Mouse (Mus musculus) thymus, adult 2 months (tissue): ENCODE data around the gene Ctf1. TPM values are rescaled to one million over a fixed set of nuclear protein-coding genes. Genes with fewer than 3 reads are reported as not detected.

Experiments used
- DNase-seq: peaks from one replicate; pipeline ENCODE4 v3.0.0; 2021
- H3K27ac ChIP-seq: fragments of 200-500 bp; 2 replicates; pipeline ENCODE4 v1.5.1; 2012; ENCODE audit warnings: low read length, control low read depth; ENCODE audit not compliant: control insufficient read depth, insufficient read depth
- H3K27me3 ChIP-seq: fragments of 200-500 bp; 2 replicates; pipeline ENCODE4 v1.6.1; 2012; ENCODE audit warnings: mild to moderate bottlenecking, low read length, moderate library complexity, mixed read lengths; ENCODE audit not compliant: control insufficient read depth, insufficient read depth
- H3K36me3 ChIP-seq: fragments of 200-500 bp; 2 replicates; pipeline ENCODE4 v1.6.1; 2012; ENCODE audit warnings: mild to moderate bottlenecking, low read length, moderate library complexity; ENCODE audit not compliant: control insufficient read depth, insufficient read depth
- H3K4me1 ChIP-seq: fragments of 200-500 bp; replicated peaks from 2 replicates; pipeline ENCODE4 v1.6.1; 2012; ENCODE audit warnings: low read length; ENCODE audit not compliant: control insufficient read depth, insufficient read depth
- H3K4me3 ChIP-seq: fragments of 200-500 bp; 2 replicates; pipeline ENCODE4 v1.5.1; 2012; ENCODE audit warnings: mild to moderate bottlenecking, low read length, control low read depth, moderate library complexity; ENCODE audit not compliant: control insufficient read depth, insufficient read depth
- CTCF ChIP-seq: fragments of 200-500 bp; IDR thresholded peaks from 2 replicates; pipeline ENCODE4 v1.5.1; 2012; ENCODE audit warnings: mild to moderate bottlenecking, control low read depth, low read length, moderate library complexity, borderline replicate concordance; ENCODE audit not compliant: control insufficient read depth, poor library complexity, insufficient read depth; ENCODE audit errors: extremely low read depth
- POLR2A ChIP-seq: fragments of 200-500 bp; IDR thresholded peaks from 2 replicates; pipeline ENCODE4 v1.6.1; 2012; ENCODE audit warnings: mild to moderate bottlenecking, low read length, control low read depth, moderate library complexity; ENCODE audit not compliant: control insufficient read depth, poor library complexity, insufficient read depth; ENCODE audit errors: extremely low read depth
- WGBS: fragments of 180-500 bp; shearing (Covaris S2); methylation state at CpG from one replicate; pipeline ENCODE4 v1.1.7; 2018; 5-methylcytosine and 5-hydroxymethylcytosine counted together
- polyA plus RNA-seq: library from polyadenylated mRNA; depleted of rRNA; stranded (reverse); fragments of >200 nt; gene quantifications from 2 replicates; pipeline ENCODE4 v1.2.3, GENCODE M21; 2012

Ctf1 gene
- polyA plus RNA-seq, 1 experiment: 15.8 TPM

- Histone ChIP-seq H3K36me3 (peaks cover 13% of the 10 kb centered on the region; the same call in 1 of the 2 replicates), H3K4me3 (no peak overlapping the region), H3K27me3 (no peaks in the 10 kb centered on the region), H3K4me1 (peaks cover 7% of the 10 kb centered on the region), H3K27ac (no peak overlapping the region)
- 94% methylated on average over 19 of the region's 19 CpGs for WGBS
- no peak for DNase-seq
- TF ChIP-seq POLR2A: no peak
- no peak for TF ChIP-seq CTCF
Measured at GRCm38 (mm10) chr7:127750131-127751127, 37.9 kb downstream of the Ctf1 start.

DNA sequence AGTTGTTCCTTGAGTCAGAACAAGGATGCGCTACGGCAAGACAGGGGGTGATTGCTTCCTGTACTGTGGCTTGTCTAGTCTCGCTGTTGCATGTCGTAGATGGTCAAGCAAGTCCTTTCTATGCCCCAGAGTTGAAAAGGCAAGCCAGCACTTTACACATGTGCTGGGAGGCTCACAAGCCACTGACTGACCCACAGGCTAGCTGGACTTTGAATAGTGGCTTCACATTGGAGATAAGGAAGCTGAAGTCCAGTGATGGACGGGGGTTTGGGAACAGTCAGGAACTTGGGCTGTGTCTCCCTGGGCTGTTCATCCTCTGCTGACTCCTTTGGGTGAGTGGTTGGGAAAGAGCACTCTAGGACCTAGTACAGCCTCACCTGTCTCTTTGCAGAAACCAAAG is 39.1 kb downstream of the Ctf1 start:
- WGBS: 97% methylated on average over 5 of the region's 5 CpGs
- TF ChIP-seq CTCF (no peak), POLR2A (no peak)
- peaks cover 5% of the 10 kb centered on the region for H3K4me1 ChIP-seq

GRCm38 (mm10) chr7:127752069-127752468 is 39.5 kb downstream of the Ctf1 start:
- Histone ChIP-seq H3K36me3 (peaks cover 13% of the 10 kb centered on the region; the same call in 1 of the 2 replicates), H3K27me3 (no peaks in the 10 kb centered on the region), H3K4me1 (peaks cover under 1% of the 10 kb centered on the region; the same call in 1 of the 2 replicates), H3K27ac (no peak overlapping the region), H3K4me3 (no peak overlapping the region)
- TF ChIP-seq POLR2A: no peak
- TF ChIP-seq CTCF: no peak
- WGBS: 97% methylated on average over 27 of the region's 27 CpGs
- DNase-seq: no peak

More for the DNA sequence above, 39.1 kb downstream of the Ctf1 start:
- Histone ChIP-seq H3K27ac (no peak overlapping the region), H3K27me3 (no peaks in the 10 kb centered on the region), H3K36me3 (peaks cover 13% of the 10 kb centered on the region; the same call in 1 of the 2 replicates), H3K4me3 (no peak overlapping the region)
- no peak for DNase-seq

DNA sequence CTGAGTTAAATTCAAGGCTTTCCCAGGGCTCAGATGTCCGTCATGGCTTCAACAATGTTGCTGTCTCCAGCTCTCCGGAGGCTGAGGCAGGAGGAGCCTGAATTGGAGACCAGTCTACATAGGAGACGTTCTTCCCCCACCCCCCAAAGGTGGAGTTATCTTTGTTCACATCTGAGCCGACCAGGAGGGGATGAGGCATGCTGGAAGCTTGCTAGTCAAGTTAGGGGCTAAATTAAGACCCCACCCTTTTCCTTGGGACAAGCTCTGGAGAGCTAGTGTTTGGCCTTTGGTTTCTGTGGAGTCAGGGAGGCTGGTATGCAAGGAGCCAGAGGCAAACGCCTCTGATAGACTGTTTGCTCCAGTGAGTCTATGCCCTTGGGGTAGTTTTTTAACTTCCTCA is 40.6 kb downstream of the Ctf1 start:
- Histone ChIP-seq H3K36me3 (peaks cover 13% of the 10 kb centered on the region; the same call in 1 of the 2 replicates), H3K27ac (no peak overlapping the region), H3K4me1 (no peaks in the 10 kb centered on the region), H3K4me3 (no peak overlapping the region), H3K27me3 (no peaks in the 10 kb centered on the region)
- no peak for DNase-seq
- TF ChIP-seq CTCF (no peak), POLR2A (no peak)
- 89% methylated on average over 5 of the region's 5 CpGs for WGBS

- Histone ChIP-seq H3K4me3 (no peak overlapping the region), H3K27me3 (no peaks in the 10 kb centered on the region), H3K4me1 (no peaks in the 10 kb centered on the region), H3K27ac (no peak overlapping the region), H3K36me3 (peaks cover 13% of the 10 kb centered on the region; the same call in 1 of the 2 replicates)
- TF ChIP-seq POLR2A: no peak
- no peak for TF ChIP-seq CTCF
- 96% methylated on average over 7 of the region's 7 CpGs for WGBS
- no peak for DNase-seq
Measured at GRCm38 (mm10) chr7:127753741-127754140, 41.2 kb downstream of the Ctf1 start.

DNA sequence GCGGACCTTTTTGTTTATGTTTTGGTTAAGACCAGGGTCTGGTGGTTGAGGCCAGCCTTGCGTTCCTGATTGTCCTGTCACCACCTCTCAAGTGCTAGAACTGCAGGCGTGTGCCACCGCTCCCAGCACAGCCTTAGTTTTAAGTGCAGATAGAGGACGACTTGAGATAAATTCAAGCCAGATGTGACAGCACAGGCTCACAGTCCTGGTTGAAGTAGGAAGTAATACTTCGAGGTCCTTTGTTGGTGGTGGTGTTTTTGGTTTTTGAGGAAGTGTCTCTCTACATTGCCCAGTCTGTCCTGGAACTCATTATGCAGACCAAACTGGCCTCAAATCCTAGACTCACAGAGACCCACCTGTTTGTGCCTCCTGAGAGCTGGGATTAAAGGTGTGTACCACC is 47.2 kb downstream of the Ctf1 start:
- no peaks in the 10 kb centered on the region for H3K27me3 ChIP-seq
- no peaks in the 10 kb centered on the region for H3K4me1 ChIP-seq
- DNase-seq: no peak
- WGBS: 59% methylated on average over 6 of the region's 6 CpGs
- TF ChIP-seq CTCF (no peak), POLR2A (no peak)
- H3K4me3 ChIP-seq: no peak overlapping the region
- H3K27ac ChIP-seq: no peak overlapping the region
- peaks cover 5% of the 10 kb centered on the region; the same call in 1 of the 2 replicates for H3K36me3 ChIP-seq

DNA sequence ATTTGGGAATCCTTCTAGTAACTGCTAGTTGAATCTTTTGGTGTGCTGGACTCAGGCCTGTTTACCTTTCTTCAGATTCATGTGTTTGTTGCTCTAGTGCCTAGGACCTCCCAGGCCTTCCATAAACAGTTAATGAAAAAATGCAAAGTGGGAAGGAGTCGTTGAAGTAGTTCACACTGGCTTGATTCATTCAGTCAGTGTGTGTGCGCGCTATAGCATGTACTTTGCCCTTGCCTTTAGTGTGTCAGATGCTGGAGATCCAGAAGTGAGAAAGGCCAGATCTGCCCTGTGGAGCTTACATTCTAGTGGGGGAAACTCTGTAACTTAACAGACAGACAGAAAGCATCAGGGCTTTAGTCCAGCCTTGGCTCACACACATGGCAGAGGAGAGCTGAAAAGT is 47.9 kb downstream of the Ctf1 start:
- 92% methylated on average over 3 of the region's 3 CpGs for WGBS
- no peak for TF ChIP-seq POLR2A
- TF ChIP-seq CTCF: no peak
- no peaks in the 10 kb centered on the region for H3K4me1 ChIP-seq

More for the DNA sequence above, 47.9 kb downstream of the Ctf1 start:
- Histone ChIP-seq H3K27ac (no peak overlapping the region), H3K36me3 (peaks cover 5% of the 10 kb centered on the region; the same call in 1 of the 2 replicates), H3K27me3 (no peaks in the 10 kb centered on the region), H3K4me3 (no peak overlapping the region)
- no peak for DNase-seq
